Mouse (Mus musculus) midbrain, embryonic 14.5 days (tissue): Measurements from ENCODE around the gene Wap. TPM values are rescaled to one million over a fixed set of nuclear protein-coding genes. Genes with fewer than 3 reads are reported as not detected.

ENCODE experiments used
- ATAC-seq: fragments of 200-750 bp; cut with Nextera tagmentation; 2 replicates; pipeline ENCODE4 v1.8.0; 2017; ENCODE audit warnings: moderate number of reproducible peaks, moderate library complexity; ENCODE audit not compliant: low FRiP score, low TSS enrichment
- DNase-seq: peaks from one replicate; pipeline ENCODE4 v3.0.0-alpha.2; 2015
- H3K27ac ChIP-seq: fragments of 300-500 bp; sonication (generic); replicated peaks from 2 replicates; pipeline ENCODE4 v1.5.1; 2014; ENCODE audit warnings: mild to moderate bottlenecking, low read depth, low read length, moderate library complexity
- H3K27me3 ChIP-seq: fragments of 300-500 bp; sonication (generic); 2 replicates; pipeline ENCODE4 v1.6.1; 2014; ENCODE audit warnings: low read length, control low read depth, mixed read lengths; ENCODE audit not compliant: control insufficient read depth, insufficient read depth
- H3K36me3 ChIP-seq: fragments of 300-500 bp; sonication (generic); 2 replicates; pipeline ENCODE4 v1.6.1; 2014; ENCODE audit warnings: low read length, control low read depth; ENCODE audit not compliant: control insufficient read depth, insufficient read depth
- H3K4me1 ChIP-seq: fragments of 300-500 bp; sonication (generic); 2 replicates; pipeline ENCODE4 v1.6.1; 2014; ENCODE audit warnings: mild to moderate bottlenecking, antibody characterized with exemption, low read length, control low read depth; ENCODE audit not compliant: control insufficient read depth, insufficient read depth
- H3K4me2 ChIP-seq: fragments of 300-500 bp; sonication (generic); 2 replicates; pipeline ENCODE4 v1.6.1; 2014; ENCODE audit warnings: mild to moderate bottlenecking, low read length, moderate library complexity
- H3K4me3 ChIP-seq: fragments of 300-500 bp; sonication (generic); replicated peaks from 2 replicates; pipeline ENCODE4 v1.5.1; 2014; ENCODE audit warnings: low read depth, low read length
- H3K9ac ChIP-seq: fragments of 300-500 bp; sonication (generic); replicated peaks from 2 replicates; pipeline ENCODE4 v1.6.1; 2014; ENCODE audit warnings: mild to moderate bottlenecking, low read length, moderate library complexity
- H3K9me3 ChIP-seq: fragments of 300-500 bp; sonication (generic); 2 replicates; pipeline ENCODE4 v1.6.1; 2016; ENCODE audit warnings: low read length, control low read depth, mixed read lengths; ENCODE audit not compliant: control insufficient read depth
- WGBS: fragments of 180-500 bp; shearing (Covaris S2); extraction: QIAGEN DNeasy Blood & Tissue Kit; methylation state at CpG from one replicate; pipeline ENCODE4 v1.1.7; 2014; 5-methylcytosine and 5-hydroxymethylcytosine counted together
- polyA plus RNA-seq: library from polyadenylated mRNA; unstranded; fragments of >200 nt; fragmentation: Nextera tagmentation; extraction: Ambion mirVana; gene quantifications from 2 replicates; pipeline ENCODE4 v1.2.1, GENCODE M21; 2014

Wap gene
- polyA plus RNA-seq, result not detected in 2 replicates

- H3K4me2 ChIP-seq, result no peak within 1 kb of the TSS
- H3K9me3 ChIP-seq, result no peaks in the 10 kb centered on the region
- no peak within 1 kb of the TSS for H3K27ac ChIP-seq
- DNase-seq (no peak), ATAC-seq (no peak)
- H3K36me3 ChIP-seq, result no peaks in the 10 kb centered on the region
- H3K4me3 ChIP-seq, result no peak within 1 kb of the TSS
- H3K4me1 ChIP-seq, result no peaks in the 10 kb centered on the region
- WGBS, result 86% methylated on average over 4 of the region's 4 CpGs
- no peak within 1 kb of the TSS for H3K9ac ChIP-seq
- no peaks in the 10 kb centered on the region for H3K27me3 ChIP-seq
Observed at GRCm38 (mm10) chr11:6638537-6638936, at the start of gene Wap. TSS of gene Wap (minus strand) at chr11:6638637.

GRCm38 (mm10) chr11:6684741-6685140 is 46.3 kb upstream of the Wap start:
- H3K4me3 ChIP-seq, result no peak overlapping the region
- H3K9me3 ChIP-seq, result no peaks in the 10 kb centered on the region
- no peak overlapping the region for H3K27ac ChIP-seq
- H3K27me3 ChIP-seq, result no peaks in the 10 kb centered on the region
- no peaks in the 10 kb centered on the region for H3K36me3 ChIP-seq
- ATAC-seq, result no peak
- no peaks in the 10 kb centered on the region for H3K4me1 ChIP-seq
- no peak overlapping the region for H3K4me2 ChIP-seq
- peak; percentile 27 for DNase-seq
- no peak overlapping the region for H3K9ac ChIP-seq
- 54% methylated on average over 3 of the region's 3 CpGs for WGBS

GRCm38 (mm10) chr11:6680397-6680818 is 42.0 kb upstream of the Wap start:
- Histone ChIP-seq H3K27me3 (no peaks in the 10 kb centered on the region), H3K36me3 (no peaks in the 10 kb centered on the region), H3K4me3 (no peak overlapping the region), H3K4me1 (no peaks in the 10 kb centered on the region), H3K4me2 (no peak overlapping the region), H3K27ac (no peak overlapping the region), H3K9ac (no peak overlapping the region), H3K9me3 (no peaks in the 10 kb centered on the region)
- no peak for DNase-seq
- 41% methylated on average over 10 of the region's 10 CpGs for WGBS
- no peak for ATAC-seq

- H3K27me3 ChIP-seq, result no peaks in the 10 kb centered on the region
- no peaks in the 10 kb centered on the region for H3K4me1 ChIP-seq
- ATAC-seq, result no peak
- no peak overlapping the region for H3K9ac ChIP-seq
- WGBS, result 74% methylated on average over 17 of the region's 17 CpGs
- DNase-seq, result no peak
- no peaks in the 10 kb centered on the region for H3K9me3 ChIP-seq
- H3K36me3 ChIP-seq, result no peaks in the 10 kb centered on the region
- no peak overlapping the region for H3K4me2 ChIP-seq
- no peak overlapping the region for H3K4me3 ChIP-seq
- no peak overlapping the region for H3K27ac ChIP-seq
Observed at GRCm38 (mm10) chr11:6679694-6680396, 41.4 kb upstream of the Wap start.

GRCm38 (mm10) chr11:6677530-6677929 is 39.1 kb upstream of the Wap start:
- Histone ChIP-seq H3K36me3 (no peaks in the 10 kb centered on the region), H3K9ac (no peak overlapping the region), H3K9me3 (no peaks in the 10 kb centered on the region), H3K4me2 (no peak overlapping the region), H3K27me3 (no peaks in the 10 kb centered on the region), H3K27ac (no peak overlapping the region), H3K4me3 (no peak overlapping the region), H3K4me1 (no peaks in the 10 kb centered on the region)
- 12% methylated on average over 7 of the region's 7 CpGs for WGBS
- ATAC-seq, result peak; percentile 65
- DNase-seq, result peak; percentile 46

GRCm38 (mm10) chr11:6676641-6677040 is 38.2 kb upstream of the Wap start:
- Histone ChIP-seq H3K36me3 (no peaks in the 10 kb centered on the region), H3K4me1 (no peaks in the 10 kb centered on the region), H3K9me3 (no peaks in the 10 kb centered on the region), H3K4me3 (no peak overlapping the region), H3K27me3 (no peaks in the 10 kb centered on the region), H3K4me2 (no peak overlapping the region), H3K9ac (no peak overlapping the region), H3K27ac (no peak overlapping the region)
- DNase-seq (no peak), ATAC-seq (no peak)
- WGBS, result 89% methylated on average over 9 of the region's 9 CpGs

GRCm38 (mm10) chr11:6675402-6675801 is 37.0 kb upstream of the Wap start:
- Histone ChIP-seq H3K27ac (no peak overlapping the region), H3K27me3 (no peaks in the 10 kb centered on the region), H3K36me3 (no peaks in the 10 kb centered on the region), H3K4me1 (no peaks in the 10 kb centered on the region), H3K4me2 (no peak overlapping the region), H3K9me3 (no peaks in the 10 kb centered on the region), H3K9ac (no peak overlapping the region), H3K4me3 (no peak overlapping the region)
- 66% methylated on average over 7 of the region's 7 CpGs for WGBS
- ATAC-seq (no peak), DNase-seq (no peak)

- Histone ChIP-seq H3K4me2 (no peak overlapping the region), H3K4me1 (no peaks in the 10 kb centered on the region), H3K27ac (no peak overlapping the region), H3K9ac (no peak overlapping the region), H3K36me3 (no peaks in the 10 kb centered on the region), H3K9me3 (no peaks in the 10 kb centered on the region), H3K27me3 (no peaks in the 10 kb centered on the region), H3K4me3 (no peak overlapping the region)
- 92% methylated on average over 9 of the region's 9 CpGs for WGBS
- no peak for ATAC-seq
- DNase-seq, result no peak
Observed at GRCm38 (mm10) chr11:6674701-6675100, 36.3 kb upstream of the Wap start.

- Histone ChIP-seq H3K4me2 (no peak overlapping the region), H3K36me3 (no peaks in the 10 kb centered on the region), H3K27ac (no peak overlapping the region), H3K27me3 (no peaks in the 10 kb centered on the region), H3K9me3 (no peaks in the 10 kb centered on the region), H3K9ac (no peak overlapping the region), H3K4me1 (no peaks in the 10 kb centered on the region), H3K4me3 (no peak overlapping the region)
- ATAC-seq, result no peak
- 92% methylated on average over 4 of the region's 4 CpGs for WGBS
- DNase-seq, result no peak
Observed at GRCm38 (mm10) chr11:6670826-6671225, 32.4 kb upstream of the Wap start.
